Mouse (Mus musculus): ENCODE results near the gene Rilpl1.
A peak's percentile ranks its signal among the peaks of the same experiment; 100 is the strongest.
"Not testable (repeated sequence)": the region's sequence is repeated elsewhere in the genome, so short reads cannot be mapped to it uniquely, and the experiment has no call there.

Rilpl1 gene

DNA sequence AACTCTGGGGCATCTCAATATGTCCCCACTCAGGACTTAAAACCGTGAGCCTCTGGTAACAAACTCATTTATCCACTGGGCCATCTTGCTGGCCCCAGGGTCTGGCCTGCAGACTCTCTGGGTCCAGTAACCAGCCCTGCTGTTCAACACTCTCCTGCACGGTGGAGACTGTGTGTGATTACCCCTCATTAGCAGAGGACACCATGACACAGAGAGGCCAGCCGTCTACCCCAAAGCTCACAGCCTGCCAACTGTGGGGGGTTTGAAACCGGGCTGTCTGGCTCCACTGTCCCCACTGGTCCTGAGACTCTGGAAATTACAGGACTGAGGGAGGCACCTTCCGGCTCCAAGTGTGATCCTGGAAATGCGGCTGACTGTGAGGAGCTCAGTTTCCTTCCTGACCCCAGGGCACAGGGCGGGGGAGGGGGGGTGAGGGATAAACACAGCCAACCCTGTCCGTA, 2.0 kb downstream of the Rilpl1 start:
- no peak for DNase-seq (ENCODE audit: low spot score)

DNA sequence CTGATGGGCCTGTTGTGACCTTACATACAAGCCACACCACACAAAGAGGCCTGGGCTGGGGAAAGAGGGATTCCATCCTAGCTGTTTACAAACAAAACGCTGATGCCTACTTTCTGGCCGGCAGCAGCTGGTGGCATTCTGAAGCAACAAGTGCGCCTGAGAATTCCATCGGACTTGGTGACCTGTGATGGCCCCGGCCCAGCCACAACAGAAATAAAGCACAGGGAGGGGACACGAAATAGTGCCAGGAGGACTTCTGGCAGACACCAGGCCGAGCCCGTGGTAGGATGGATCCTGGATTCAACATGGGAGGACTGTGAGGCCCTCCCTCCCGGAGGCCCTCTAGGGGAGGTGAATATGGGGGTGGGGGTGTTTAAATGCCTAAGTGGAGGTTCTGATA, 2.4 kb downstream of the Rilpl1 start:
- DNase-seq (ENCODE audit: low spot score), result no peak

DNA sequence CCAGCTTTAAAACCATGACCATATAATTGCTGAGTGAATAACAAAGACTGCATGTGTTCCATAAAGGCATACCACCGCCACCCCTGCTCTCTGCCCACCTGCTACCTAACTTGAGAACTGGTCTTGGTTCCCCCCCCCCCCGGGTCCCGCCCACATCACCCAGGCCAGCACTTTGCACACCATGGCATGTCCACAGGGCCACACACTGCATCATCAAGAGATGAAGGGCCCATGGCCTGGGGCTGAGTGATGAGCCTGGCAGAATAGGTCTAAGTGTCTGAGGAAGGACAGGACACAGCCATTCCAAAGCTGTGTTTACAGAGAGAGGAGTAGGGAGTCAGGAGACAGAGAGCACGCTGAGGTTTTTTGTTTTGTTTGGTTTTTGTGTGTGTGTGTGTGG, 2.8 kb downstream of the Rilpl1 start:
- no peak for DNase-seq (ENCODE audit: low spot score)

- no peak for DNase-seq (ENCODE audit: low spot score)
These were observed 6.2 kb downstream of the Rilpl1 start for GRCm38 (mm10) chr5:124524943-124525342.

DNA sequence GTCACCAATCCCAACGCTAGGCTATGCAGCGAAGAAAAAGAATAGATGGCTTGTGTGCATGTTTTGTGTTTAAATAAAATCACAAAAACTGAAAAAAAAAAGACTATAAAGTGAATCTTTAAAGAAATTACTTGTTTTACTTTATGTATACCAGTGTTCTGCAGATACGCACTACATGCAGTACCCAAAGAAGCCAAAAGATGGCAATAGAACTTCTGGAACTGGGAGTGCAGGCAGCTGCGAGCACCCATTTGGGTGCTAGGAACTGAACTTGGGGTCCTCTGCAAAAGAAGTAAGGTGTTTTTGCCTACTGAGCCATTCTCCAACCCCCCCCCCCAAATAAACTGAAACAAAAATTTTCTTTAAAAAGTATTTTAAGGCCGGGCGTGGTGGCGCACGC, 8.2 kb downstream of the Rilpl1 start:
- DNase-seq (ENCODE audit: low spot score), result no peak

DNA sequence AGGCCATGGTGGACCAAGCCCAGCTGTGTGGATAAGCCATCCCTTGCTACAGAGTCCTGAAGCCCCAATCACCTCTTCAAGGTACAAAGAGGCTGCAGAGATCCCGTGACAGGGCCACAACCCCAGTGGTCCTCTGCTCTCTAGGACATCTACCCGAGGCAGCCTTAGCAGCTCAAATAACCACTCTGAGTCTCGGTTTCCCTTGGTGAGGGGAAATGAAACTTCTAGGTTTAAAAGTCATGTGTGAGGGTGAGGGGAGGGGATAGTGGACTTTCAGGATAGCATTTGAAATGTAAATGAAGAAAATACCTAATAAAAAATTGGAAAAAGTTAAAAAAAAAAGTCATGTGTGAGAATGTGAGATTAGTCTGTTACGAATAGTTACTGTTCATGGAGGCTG, 9.6 kb downstream of the Rilpl1 start:
- no peak for DNase-seq (ENCODE audit: low spot score)

GRCm38 (mm10) chr5:124518648-124519047, 12.5 kb downstream of the Rilpl1 start:
- peak; percentile 63 for DNase-seq (ENCODE audit: low spot score)

GRCm38 (mm10) chr5:124515789-124516188, 15.4 kb downstream of the Rilpl1 start:
- DNase-seq (ENCODE audit: low spot score), result no peak

DNA sequence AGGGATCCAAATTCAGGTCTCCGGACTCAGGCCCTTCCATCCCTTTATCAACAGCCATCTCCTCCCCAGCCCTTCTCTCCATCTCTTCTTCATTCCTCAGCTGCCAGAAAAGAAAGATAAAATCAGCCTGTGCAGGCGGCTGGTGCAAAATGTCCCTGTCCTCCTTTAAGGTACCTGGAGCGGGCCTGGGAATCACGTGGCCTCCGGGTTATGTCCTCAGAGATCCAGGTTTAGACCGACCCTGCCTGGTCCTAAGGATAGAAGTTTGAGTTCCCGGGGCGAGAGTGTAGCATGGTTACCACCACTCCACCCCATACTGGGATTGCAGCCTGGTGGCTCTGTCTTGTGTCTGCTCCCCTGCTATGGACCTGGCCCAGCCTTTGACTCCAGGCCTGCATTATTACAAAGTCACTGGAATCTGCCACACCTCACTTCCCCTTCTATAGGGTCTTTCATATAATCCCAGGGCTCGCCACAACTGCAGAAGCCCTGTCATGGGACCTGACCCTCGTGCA, 20.6 kb downstream of the Rilpl1 start:
- DNase-seq (ENCODE audit: low spot score), result no peak

DNA sequence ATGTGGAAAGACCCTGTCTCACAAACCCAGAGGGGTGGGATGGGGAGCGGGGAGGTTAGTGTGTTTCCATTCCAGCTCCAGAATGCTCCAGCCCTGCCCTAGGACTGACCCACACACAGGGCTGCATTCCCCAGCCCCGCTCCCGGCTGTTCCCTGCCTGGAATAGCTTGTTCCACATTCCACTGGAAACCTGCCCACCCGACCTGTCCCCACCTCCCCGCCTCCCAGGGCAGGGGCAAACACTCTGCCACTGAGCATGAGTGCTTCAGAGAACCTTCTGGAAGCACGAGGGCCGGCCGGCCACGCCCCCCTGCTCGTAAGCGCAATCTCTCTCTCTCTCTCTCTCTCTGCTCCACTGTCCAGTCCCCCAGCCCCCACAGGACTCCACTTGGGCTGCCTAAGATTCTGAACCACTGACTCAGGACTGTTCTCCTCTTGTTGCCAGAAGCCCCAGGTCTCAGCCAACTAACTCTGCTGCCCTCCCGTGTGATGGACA, 21.4 kb downstream of the Rilpl1 start:
- DNase-seq (ENCODE audit: low spot score), result no peak

- no peak for DNase-seq (ENCODE audit: low spot score)
These were observed 22.0 kb downstream of the Rilpl1 start for GRCm38 (mm10) chr5:124509200-124509599.

GRCm38 (mm10) chr5:124506731-124507359, 24.3 kb downstream of the Rilpl1 start:
- no peak for DNase-seq (ENCODE audit: low spot score)

GRCm38 (mm10) chr5:124505235-124505634, 26.0 kb downstream of the Rilpl1 start:
- no peak for DNase-seq (ENCODE audit: low spot score)

- peak; percentile 77 for DNase-seq (ENCODE audit: low spot score)
These were observed 27.4 kb downstream of the Rilpl1 start for GRCm38 (mm10) chr5:124503742-124504141.

DNA sequence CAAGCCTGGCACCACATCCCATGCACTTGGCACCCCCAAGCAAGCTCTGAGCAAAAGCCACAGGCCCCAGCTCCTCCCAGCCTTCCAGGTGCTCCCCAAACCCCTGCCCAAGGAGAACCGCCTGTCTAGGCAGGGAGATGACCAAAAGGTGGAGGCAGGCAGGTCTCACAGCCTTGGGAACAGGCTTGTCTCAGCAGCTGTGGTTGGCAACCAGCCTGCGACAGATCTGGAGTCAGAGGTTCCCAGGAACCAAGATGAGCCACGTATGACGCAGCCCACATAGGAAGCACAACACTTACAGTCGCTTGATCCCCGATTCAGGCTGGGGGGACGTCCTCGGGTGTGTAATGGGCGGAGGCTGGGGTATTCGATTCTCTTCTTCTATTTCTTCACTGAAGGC, 29.6 kb downstream of the Rilpl1 start:
- DNase-seq (ENCODE audit: low spot score), result no peak

GRCm38 (mm10) chr5:124500573-124500972, 30.6 kb downstream of the Rilpl1 start:
- no peak for DNase-seq (ENCODE audit: low spot score)

GRCm38 (mm10) chr5:124500037-124500436, 31.2 kb downstream of the Rilpl1 start:
- DNase-seq (ENCODE audit: low spot score), result not testable (repeated sequence)

DNA sequence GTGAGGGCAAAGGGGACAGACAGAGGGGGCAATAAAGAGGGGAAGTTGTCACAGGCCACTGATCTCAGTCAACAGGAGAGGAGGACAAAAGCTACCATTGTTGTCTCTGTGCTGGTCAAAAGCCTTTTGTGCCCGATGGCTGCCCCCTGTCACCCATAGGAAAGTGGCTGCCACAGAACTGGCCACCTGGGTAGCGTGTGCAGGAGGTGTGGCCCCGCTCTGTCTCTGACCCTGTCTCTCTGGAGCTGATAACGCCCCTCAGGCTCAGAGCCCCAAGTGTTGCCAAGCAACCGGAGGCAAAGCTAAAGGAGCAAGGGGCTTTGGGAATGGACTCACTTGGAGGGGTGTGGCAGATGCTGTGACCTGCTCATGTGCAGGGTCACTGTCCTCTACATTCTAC, 32.2 kb downstream of the Rilpl1 start:
- no peak for DNase-seq (ENCODE audit: low spot score)

GRCm38 (mm10) chr5:124498221-124498876, 32.8 kb downstream of the Rilpl1 start:
- no peak for DNase-seq (ENCODE audit: low spot score)

DNA sequence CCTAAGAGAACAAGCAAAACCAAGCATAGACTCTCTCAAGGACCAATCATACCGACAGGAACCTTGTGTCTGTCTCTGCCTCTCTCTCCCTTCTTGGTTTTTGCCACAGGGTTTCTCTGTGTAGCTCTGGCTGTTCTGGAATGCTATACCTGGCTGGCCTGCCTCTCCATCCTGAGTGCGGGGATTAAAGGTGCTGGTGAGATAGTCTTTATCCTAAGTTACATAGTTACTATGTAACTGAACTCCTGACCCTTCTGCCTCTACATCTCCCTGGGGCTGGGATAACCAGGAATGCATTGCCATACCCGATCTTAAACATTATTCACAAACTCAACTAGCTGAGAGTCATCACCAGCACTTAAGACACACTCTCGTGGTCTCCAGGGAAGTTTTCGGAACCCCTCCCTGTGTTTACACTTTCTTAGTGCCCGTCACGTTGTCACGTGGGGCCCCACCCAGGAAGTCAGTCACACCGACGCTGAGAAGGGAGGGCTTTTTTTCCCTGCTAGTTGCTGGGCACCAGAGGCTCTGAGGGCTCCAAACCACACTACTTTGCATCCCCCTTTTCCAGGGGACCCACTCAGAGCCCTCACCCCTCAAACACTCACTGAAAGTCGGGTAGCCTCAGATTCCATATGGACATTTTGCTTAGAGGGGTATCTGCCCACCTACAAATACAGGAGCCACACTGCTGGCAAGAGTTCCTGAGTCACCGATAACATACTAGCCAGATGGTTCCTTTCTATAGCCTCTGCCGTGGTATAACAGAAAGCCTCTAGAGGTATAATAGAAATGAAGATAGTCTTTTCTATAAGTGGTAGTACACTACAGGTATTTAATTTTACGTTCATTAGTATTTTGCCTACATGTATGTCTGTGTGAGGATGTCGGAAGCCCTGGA, 34.3 kb downstream of the Rilpl1 start:
- DNase-seq (ENCODE audit: low spot score), result no peak

- no peak for DNase-seq (ENCODE audit: low spot score)
These were observed 35.6 kb downstream of the Rilpl1 start for GRCm38 (mm10) chr5:124495547-124495946.

- no peak for DNase-seq (ENCODE audit: low spot score)
These were observed 37.7 kb downstream of the Rilpl1 start for GRCm38 (mm10) chr5:124493455-124493854.

Measured in left cerebral cortex, adult 11 months (tissue).